Mouse (Mus musculus) lung, adult 2 months (tissue): ENCODE measurements around the gene Cacna2d4.

Experiments used
- CTCF ChIP-seq: fragments of 200-500 bp; IDR thresholded peaks from 2 replicates; pipeline ENCODE4 v1.5.1; 2011; ENCODE audit warnings: mild to moderate bottlenecking, low read length, control low read depth; ENCODE audit not compliant: insufficient read depth
- POLR2A ChIP-seq: fragments of 200-500 bp; IDR thresholded peaks from 2 replicates; pipeline ENCODE4 v1.6.1; 2011; ENCODE audit warnings: low read depth, mild to moderate bottlenecking, control low read depth, low read length, borderline replicate concordance; ENCODE audit errors: extremely low read depth

DNA sequence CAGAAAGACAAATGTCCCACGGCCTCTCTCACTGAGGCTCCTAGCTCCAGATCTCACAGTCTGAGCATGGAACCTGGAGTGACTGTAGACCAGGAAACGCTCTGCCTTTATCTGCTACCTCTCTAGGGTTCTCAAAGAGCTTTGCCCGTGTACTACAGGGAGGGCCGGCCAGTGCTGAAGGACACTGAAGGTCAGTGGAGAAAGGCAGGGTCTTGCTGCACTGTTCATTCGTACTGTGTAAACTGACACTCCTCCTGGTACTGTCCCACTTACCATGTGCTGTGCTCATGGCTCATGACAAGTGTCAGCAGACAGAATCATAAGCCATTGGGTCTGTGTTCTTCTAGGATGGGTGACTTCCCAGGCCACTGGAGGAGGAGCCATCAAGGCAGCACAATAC lies 23.0 kb upstream of the Cacna2d4 start:
- TF ChIP-seq POLR2A, result no peak
- no peak for TF ChIP-seq CTCF
